Mouse (Mus musculus): ENCODE data around the gene Arhgap8.

The Arhgap8 gene

DNA sequence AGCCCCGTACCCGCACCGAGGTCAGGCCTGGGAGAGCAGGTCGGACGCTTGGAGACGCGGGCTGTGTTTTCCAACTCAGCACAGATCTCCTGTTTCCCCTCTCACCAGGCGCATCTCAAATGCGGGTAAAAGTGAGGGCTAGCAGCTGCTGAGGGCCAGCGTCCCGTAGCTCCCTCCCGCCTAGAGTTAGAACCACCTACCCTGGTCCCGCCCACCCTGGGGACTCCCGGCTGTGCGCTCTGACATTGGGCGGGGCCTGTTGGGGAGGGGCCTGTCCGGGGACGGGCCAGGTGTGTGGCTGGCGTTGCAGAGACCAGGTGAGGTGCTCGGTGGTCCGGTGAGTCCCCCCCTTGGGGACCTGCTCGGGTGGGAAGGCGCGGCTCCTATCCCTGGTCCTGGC, at the start of gene Arhgap8:
Gene Arhgap8 (plus strand): TSS at position 262 of the 400 bp plus-strand sequence.
- peak; percentile 13 for DNase-seq (ENCODE audit: low read depth)

DNA sequence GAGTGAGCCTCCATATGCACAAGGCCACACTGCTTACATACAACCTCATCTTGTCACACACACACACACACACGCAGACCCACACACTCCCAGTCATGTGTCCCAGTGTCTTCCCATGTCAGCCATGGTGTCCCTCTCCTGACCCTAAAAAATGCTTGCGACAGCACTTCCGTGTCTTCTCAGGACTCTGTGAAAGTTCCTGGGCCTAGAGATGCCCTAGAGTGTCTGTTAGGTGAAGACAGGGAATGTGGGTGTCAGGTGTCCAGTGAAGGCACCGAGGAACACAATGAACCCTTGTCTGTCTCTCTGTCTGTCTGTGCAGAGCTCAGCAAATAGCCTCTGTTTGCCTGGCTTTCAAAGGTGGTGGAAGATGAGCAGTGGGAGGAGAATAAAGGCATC, 49.2 kb upstream of the Arhgap8 start:
- DNase-seq (ENCODE audit: low read depth) = no peak

DNA sequence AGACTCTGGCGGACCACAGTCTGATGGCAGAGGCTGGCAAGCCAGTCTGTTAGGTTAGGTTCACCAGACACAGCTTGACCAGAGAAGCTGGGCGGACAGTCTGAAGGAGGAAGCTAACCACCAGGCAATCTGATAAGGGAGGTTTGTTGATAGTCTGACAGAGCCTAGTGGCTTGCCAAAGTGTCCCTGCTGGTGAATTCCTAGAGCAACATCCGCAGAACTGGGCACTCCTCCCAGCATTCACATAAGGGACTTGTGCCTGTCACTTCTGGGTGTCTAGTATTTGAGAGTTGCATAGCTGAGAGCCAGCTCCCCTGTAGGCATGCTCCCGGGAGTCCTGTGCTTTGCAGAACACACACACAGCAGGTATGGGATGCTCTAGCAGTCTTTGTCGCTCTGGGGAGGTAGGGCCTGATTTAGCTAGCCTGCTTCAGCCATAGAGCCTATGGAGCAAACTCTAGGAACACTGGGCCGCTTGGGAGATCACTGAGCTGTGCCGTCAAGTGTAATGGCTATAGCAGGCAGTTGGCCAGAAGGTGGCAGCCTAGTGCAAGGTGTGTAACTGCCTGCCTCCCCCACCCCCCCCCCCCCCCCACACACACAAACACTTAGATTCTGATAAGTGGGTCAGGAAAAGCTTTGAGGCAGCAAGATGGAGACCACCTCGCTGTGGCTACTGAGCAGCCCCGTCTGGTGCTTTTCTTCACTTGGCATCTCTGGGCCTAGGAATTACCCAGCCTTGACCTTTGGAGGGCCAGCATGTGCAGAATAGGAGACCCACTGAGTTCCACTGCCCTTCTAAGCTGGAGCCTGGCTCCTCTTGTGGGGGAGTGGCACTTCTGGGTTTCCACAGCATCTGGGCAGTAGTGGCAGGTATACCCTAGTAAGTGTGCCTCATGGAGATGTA, 48.2 kb upstream of the Arhgap8 start:
- DNase-seq (ENCODE audit: low read depth) = peak; percentile 48

DNA sequence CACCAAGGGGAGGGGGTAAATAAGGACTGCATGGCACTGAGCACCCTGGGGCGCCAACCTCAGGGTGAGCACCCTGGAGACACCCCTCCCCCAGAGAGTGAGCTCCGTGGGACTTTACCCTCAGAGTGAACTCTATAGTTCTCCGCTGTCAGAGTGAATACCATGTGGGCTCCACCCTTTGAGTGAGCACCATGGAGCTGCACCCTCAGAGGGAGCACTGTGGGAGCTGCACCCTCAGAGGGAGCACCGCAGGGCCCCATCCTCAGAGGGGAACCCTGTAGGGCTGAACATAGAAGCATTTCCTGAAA, 47.6 kb upstream of the Arhgap8 start:
- DNase-seq (ENCODE audit: low read depth) = no peak

DNA sequence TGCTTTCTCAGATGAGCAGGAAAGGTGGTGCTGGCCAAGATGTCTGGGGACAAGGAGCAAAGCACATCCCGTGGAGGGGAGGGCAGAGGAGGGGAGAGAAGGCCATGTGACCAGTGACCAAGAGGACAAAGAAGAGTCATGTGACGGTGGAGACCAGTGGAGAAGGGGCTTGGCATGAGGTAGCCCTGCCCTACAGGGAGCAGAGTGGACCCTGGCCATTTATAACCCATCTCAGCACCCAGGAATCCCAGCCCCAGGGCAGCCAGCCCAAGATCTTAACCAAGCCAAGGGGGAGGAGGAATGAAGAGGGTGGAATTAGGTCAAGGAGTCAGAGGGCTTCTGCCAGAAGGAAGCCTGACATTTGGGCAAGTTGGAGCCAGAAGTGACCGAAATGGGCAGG, 47.2 kb upstream of the Arhgap8 start:
- no peak for DNase-seq (ENCODE audit: low read depth)

DNA sequence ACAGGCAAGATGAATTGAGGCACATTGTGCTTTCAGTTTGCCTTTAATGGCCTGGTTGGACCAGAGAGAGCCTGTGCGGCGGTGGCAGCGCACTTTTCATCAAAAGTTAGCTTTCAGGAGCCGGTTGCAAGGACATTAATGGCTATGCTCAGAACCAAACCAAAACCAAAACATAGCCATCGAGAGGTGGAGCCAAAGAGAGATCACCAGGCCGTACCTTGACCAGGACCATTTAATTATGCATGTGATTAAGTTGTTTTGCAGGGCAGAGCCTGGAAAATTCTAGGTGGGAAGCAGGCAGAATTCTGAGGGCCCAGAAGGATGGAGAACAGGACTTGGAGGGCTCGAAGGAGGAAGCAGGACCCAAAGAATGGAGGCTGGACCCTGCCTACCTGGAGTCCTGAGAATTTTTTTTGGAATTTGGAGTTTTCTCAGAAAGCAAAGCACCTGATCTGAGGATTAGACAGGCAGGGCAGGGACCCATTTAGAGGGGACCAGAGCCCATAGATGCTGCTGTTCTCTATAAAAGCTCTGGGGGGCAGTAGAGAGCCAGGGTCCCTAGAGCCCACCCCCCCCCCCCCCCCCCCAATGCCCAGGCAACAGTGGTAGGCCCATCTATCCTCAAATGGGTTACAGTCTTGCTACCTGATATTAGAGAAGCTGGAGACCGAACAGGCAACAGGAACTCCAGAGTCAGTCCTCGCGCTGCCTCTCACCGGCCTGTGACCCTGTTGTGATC, 45.4 kb upstream of the Arhgap8 start:
- no peak for DNase-seq (ENCODE audit: low read depth)

DNA sequence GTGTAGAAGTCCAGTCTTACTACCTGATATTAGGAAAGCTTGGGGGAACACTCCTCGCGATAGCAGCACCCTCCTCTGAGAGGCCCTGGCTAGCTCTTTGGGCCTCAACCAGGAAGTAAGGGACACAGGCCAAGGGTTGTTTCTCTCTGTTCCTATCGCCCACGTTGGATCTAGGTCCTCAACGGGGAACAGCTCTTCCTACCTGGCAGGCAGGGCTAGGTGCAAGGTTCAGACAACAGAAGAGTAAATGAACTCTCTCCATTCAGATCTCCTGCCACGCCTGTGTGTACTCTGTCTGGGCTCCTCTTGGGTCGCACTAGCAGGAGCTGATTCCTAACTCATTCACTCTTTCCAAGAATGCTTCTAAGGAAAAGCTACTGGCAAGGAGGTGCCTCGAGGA, 44.5 kb upstream of the Arhgap8 start:
- no peak for DNase-seq (ENCODE audit: low read depth)

GRCm38 (mm10) chr15:84677943-84678342, 41.9 kb upstream of the Arhgap8 start:
- DNase-seq (ENCODE audit: low read depth) = no peak

GRCm38 (mm10) chr15:84679090-84679489, 40.8 kb upstream of the Arhgap8 start:
- DNase-seq (ENCODE audit: low read depth) = peak; percentile 45

GRCm38 (mm10) chr15:84679794-84680193, 40.1 kb upstream of the Arhgap8 start:
- DNase-seq (ENCODE audit: low read depth) = no peak

GRCm38 (mm10) chr15:84680545-84681454, 39.1 kb upstream of the Arhgap8 start:
- peak; percentile 65 for DNase-seq (ENCODE audit: low read depth)

- peak; percentile 17 for DNase-seq (ENCODE audit: low read depth)
Measured at GRCm38 (mm10) chr15:84681455-84682193, 38.2 kb upstream of the Arhgap8 start.

GRCm38 (mm10) chr15:84682206-84682605, 37.6 kb upstream of the Arhgap8 start:
- no peak for DNase-seq (ENCODE audit: low read depth)

DNA sequence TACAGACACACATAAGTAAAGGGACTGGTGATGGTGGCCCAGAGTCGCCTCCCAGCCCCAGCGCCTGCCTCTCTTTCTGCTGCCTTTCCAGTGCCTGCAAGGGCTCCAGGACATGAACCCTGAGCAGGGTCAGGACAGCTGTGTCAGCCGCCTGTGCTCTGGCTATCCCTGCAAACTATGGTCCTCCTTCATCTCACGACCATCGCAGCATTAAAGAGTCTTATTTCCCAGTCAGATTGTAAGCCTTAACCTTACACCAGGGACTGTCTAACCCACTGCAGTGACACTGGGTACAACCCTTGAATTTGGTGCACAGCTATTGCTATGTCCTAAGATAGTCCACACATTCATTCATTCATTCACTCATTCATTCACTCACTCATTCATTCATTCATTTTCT, 37.0 kb upstream of the Arhgap8 start:
- DNase-seq (ENCODE audit: low read depth) = no peak

DNA sequence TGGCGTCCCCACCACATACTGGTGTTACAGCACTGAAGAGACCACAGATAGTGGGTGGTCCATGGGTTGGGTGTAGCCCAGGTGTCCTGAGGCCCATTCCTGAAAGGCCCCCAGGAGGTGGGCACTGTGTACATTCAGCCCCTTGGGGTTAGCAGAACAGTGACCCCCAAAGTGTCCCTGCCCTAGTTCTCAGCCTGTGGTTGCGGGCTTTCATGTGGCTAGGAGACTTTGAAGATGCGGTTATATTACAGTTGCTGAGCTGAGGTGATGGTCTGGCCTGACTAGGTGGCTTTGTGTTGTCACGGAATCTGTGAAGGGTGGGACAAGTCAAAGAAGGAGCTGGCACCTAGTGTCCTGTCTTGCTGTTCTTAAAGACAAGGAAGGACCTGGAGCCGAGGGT, 35.3 kb upstream of the Arhgap8 start:
- peak; percentile 23 for DNase-seq (ENCODE audit: low read depth)

- DNase-seq (ENCODE audit: low read depth) = peak; percentile 56
Measured at GRCm38 (mm10) chr15:84685417-84685816, 34.4 kb upstream of the Arhgap8 start.

- DNase-seq (ENCODE audit: low read depth) = no peak
Measured at GRCm38 (mm10) chr15:84687904-84688303, 31.9 kb upstream of the Arhgap8 start.

GRCm38 (mm10) chr15:84689356-84689755, 30.5 kb upstream of the Arhgap8 start:
- DNase-seq (ENCODE audit: low read depth) = no peak

DNA sequence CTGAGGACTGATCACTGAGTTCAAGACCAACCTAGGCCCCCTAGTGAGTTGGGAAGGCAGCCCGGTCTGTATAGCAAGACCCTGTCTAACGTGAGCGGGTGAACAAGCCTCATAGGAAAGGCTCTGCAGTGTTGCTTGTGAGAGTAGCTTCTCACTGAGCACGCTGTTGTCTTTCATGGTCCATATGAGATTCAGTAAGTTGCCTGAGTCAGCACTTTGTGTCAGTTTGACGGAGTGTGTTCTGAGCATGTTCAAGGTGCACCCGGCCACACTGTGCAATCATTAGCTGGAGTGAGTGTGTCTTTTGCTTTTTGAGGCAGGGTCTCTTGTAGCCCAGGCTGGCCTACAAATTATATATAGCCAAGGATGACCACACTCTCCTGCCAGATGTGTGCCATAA, 28.3 kb upstream of the Arhgap8 start:
- no peak for DNase-seq (ENCODE audit: low read depth)

- peak; percentile 23 for DNase-seq (ENCODE audit: low read depth)
Measured at GRCm38 (mm10) chr15:84692645-84693044, 27.2 kb upstream of the Arhgap8 start.

DNA sequence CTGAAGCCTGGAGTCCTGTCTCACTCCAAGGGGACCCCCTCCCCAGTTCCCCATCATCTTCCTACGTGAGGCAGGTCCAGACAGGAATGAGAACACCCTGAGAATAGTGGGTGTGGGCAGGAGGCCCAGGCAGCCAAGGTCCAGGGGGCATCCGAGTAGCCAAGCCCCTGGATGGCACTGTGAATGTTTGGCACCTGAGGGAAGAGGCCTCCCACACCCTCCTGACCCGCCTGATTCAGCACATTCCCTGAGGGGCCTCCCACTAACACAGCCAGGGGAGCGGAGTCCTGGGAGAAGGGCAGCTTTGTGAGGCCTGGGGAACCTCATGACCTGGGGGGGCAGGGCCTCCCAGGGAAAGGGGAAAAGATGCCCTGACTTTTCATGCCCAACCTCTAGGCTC, 23.8 kb upstream of the Arhgap8 start:
- no peak for DNase-seq (ENCODE audit: low read depth)

DNA sequence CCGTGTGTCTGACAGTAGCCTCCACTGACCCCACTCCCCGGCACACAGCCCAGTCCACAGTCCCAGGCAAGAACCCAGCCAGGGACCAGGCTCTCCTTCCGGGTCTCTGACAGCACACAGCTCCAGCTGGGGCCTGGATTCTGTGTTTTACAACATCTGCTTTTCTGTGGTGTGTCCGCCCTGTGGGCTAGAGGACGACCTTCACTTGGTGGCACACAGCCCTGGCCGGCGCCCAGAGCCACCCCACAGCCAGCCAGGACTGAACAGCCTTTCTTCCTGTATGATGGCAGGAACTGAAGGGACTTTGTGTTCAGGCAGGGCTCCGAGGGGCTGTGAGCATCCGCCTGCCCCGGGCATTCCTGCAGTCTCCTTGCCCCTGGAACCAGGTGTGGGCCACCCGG, 22.2 kb upstream of the Arhgap8 start:
- no peak for DNase-seq (ENCODE audit: low read depth)
